ENCODE assay signal across 13 mouse cellular contexts in the genomic region with DNA sequence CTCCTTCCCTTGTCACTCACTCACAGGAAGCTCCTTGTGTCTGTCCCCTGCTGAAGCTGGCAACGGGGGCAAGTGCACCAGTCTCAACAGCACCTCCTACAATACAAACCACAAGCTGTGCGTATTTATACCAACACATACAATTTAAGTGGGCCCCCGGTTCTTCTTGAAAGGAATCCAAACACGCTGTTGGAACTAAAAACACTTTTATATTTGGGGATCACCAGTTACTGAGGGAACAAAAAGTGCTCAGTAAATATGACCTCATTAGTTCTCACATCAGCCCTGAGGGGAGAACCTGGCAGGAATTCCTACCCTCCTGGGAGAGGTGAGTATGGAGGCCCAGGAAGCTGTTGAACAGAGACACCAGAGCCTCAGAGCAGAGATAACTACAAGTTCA.
"Had no signal": no experiment of that assay in that cellular context is flagged by ENCODE, and none has a peak within 500 bp of the region (broad histone marks: within the 10 kb centered on the region; RNA-seq: fewer than 3 reads in every experiment).

No protein-coding gene starts in this region.

- H3K36me3 ChIP-seq: lung, embryonic 15.5 days had no signal

- H3K4me2 ChIP-seq: liver, embryonic 11.5 days; lung, embryonic 15.5 days; midbrain, embryonic 11.5 days had no signal

- H3K4me3 ChIP-seq: left cerebral cortex, adult 2 months; lung, embryonic 15.5 days had no signal

- DNase-seq: kidney, adult 18-20 months; layer of hippocampus, postnatal 36 days; lung, adult 18-20 months; lung, postnatal 10 days; lung, postnatal 36 days; midbrain, embryonic 14.5 days; thymus, postnatal 25 days had no signal

- H3K27me3 ChIP-seq: lung, embryonic 15.5 days had no signal

- H3K9ac ChIP-seq: liver, embryonic 14.5 days; lung, embryonic 15.5 days had no signal

- H3K9me3 ChIP-seq: lung, embryonic 15.5 days had no signal

- H3K27ac ChIP-seq: left cerebral cortex, adult 2 months; liver, embryonic 14.5 days; lung, embryonic 15.5 days; stomach, postnatal 0 days had no signal
